Mouse (Mus musculus) right cerebral cortex, postnatal 14 days (tissue): ENCODE measurements at regions not wholly inside any gene's neighbourhood (a gene's known extent, or its start where the extent isn't known, plus 50 kb on each side); places are given as distances from the start of the nearest gene placed in this dataset.

Experiments used
- DNase-seq: peaks from one replicate; pipeline ENCODE4 v3.0.0; 2022

GRCm38 (mm10) chr4:127413997-127414964 lies 56.3 kb upstream of the Gjb5 start:
- DNase-seq = no peak
